Mouse (Mus musculus) right cerebral cortex, postnatal 25 days (tissue): ENCODE data around the gene Ssna1.

Experiments used
- DNase-seq: peaks from one replicate; pipeline ENCODE4 v3.0.0; 2022

Gene Ssna1

GRCm38 (mm10) chr2:25289651-25290050 lies 17.4 kb upstream of the Ssna1 start, which contains the start of gene Lrrc26:
TSS of gene Lrrc26 (plus strand) at chr2:25289915.
- peak; percentile 14 for DNase-seq

DNA sequence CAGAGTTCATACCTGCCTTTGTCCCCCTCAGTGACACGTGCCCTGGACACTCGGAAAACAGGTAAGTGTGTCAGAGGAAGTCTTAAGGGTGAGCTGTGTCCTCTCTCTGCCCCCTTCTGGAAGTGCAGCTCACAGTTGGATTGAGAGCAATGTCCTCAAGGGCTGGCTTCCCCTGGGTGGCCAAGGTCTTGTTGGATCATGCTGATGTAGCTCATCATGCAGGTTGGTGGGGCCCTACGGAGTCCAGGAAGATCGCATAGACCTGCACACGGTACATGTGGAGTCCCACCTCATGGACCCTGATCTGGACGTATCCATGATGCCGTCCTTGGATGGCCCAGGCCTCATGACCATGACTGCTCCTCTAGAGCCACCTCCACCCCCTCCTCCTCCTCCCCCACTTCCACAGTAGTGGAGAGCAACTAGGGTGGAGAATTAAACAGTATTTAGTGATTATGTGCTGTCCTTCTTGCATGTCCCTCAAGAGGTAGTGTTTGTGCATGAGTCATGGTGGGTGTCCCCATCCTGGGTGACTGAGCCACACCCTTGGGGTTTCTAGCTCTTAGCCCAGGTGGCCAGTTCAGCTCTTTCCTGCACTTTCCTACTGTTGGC lies 16.6 kb upstream of the Ssna1 start:
- no peak for DNase-seq

- peak; percentile 19 for DNase-seq
These were observed 15.8 kb upstream of the Ssna1 start, which contains the start of gene Tmem210 for GRCm38 (mm10) chr2:25287927-25288649. TSS of gene Tmem210 (plus strand) at chr2:25288145.

DNA sequence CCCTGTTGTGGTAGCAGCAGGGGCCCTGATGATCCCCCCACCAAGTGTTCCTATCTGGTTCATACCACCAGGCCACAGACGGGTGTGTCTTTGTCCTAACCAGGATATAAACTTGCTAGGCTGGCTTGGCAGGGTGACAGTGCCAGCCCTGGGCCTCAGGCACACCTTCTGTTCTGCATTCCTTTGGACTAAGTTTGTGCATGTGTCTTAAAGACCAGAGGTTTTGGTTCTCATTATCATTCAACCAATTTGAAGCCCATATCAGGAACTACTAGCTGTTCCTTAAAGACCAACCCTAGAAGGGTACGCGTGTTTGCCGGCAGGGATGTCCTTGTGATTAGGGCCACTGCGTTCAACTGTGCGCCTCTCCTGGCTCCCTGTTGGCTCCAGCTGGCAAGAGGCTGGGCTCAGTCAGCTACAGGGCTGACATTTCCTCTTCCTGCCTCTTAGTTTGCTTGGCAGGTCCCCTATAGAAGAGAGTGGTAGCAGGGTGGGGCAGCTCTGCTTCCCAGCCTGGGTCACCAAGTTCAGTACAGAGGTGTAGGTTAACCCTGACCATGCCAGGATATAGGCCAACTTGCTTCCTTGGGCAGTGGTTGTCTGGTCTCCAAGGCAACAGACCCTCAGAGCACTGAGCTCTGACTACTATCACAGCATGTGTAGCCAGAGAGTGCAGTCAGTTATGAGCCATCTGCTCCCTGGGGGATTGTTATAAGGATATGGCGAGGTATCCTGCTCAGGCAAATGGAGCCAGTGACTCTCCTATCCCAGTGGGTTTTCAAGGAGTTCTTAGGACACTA lies 14.8 kb upstream of the Ssna1 start:
- peak; percentile 15 for DNase-seq

DNA sequence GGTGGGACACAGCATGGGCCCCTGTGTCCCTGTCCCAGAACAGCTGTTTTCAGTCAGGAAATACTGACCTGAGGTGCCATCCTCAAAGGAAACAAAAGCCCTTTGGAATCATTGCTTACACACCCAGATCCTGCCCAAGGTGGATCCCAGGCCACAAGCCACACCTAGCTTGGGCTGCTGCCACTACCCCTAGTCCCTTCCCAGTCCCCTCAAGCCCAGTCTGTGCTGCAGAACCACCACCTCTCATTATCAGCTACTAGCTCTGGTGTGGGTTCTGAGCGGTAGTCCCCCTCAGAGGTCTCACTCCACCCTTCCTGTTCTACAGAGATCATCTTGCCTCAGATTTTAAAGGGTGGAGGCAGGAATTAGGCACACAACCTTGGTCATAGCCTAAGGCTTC lies 14.1 kb upstream of the Ssna1 start:
- peak; percentile 11 for DNase-seq

- no peak for DNase-seq
These were observed 13.3 kb upstream of the Ssna1 start for GRCm38 (mm10) chr2:25285551-25285950.

DNA sequence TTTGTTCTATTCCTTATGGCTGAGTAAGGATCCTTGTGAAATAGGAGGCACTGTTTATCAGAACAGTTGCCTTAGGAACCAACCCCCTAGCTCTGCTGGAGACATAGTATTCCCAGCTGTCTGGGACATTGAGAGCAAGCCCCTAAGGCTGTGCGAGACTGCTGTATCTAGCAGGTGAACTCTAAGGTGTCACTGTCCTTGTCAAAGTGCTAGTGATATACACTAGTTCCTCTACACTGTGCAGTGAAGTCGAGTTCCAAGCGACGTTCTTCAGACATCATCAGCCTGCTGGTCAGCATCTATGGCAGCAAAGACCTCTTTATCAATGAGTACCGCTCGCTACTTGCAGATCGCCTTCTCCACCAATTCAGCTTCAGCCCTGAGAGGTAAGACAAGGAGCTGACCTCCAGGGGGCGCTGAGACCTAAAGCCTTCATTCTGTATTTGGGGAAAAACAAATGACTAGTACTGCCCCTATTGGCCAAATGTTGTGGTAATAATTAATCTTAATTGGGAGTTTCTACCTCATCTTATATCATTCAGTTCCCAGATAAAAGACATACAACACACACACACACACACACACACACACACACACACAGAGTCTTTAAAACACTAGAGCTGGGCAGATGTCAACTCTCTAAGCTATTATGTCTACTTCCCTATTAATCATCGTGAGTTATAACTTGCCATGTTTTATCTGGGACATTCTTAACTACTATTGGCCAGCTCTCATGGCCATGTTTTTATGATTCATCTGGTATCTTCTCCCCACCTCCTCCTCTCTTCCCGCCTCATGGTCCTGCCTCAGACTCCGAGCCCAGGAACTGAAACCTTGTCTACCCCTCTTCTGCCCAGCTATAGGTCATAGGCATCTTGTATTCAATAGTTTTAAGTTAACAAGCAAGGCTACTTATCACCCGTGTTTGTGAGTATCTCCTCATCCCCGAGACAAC lies 7.0 kb upstream of the Ssna1 start:
- DNase-seq, result no peak

- no peak for DNase-seq
These were observed 772 bp upstream of the Ssna1 start for GRCm38 (mm10) chr2:25273010-25273409.

DNA sequence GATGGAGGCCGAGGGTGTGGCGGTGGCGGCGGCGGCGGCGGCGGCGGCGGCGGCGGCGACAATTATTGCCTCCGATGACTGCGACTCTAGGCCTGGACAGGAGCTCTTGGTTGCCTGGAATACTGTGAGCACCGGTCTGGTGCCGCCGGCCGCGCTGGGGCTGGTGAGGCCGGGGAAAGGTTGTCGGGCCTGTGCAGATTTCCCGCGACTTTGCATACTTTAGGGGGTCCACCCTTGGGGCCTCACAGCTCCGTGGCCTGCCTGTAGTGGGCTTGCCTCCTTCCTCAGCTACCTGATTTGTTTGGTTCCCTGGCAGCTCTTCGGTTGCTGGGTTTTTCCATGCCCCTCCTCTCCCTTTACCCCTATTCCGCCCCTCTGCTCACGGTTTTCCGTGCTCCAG lies 277 bp upstream of the Ssna1 start:
- no peak for DNase-seq

GRCm38 (mm10) chr2:25267746-25268309 lies 4.4 kb downstream of the Ssna1 start:
- no peak for DNase-seq

DNA sequence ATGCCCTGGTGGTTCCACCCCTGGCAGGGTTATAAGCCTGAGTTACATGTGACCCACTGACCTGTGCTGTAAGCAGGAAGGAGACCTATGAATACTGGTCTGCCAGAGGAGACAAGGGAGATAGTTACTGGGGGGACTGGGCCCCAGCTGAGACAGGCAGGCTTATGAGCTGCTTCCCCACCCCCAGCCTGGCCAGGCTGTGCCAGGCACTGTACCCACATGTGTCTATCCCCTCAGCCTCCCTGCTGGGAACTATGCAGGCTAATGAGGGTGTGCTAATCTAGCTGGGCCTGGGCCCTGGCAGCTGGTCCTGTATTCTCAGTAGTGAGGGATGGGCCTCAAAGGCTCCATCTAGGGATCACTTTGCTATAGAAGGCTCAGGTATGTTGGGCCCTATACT lies 5.0 kb downstream of the Ssna1 start:
- DNase-seq, result no peak

- DNase-seq, result no peak
These were observed 5.5 kb downstream of the Ssna1 start for GRCm38 (mm10) chr2:25266720-25267119.

DNA sequence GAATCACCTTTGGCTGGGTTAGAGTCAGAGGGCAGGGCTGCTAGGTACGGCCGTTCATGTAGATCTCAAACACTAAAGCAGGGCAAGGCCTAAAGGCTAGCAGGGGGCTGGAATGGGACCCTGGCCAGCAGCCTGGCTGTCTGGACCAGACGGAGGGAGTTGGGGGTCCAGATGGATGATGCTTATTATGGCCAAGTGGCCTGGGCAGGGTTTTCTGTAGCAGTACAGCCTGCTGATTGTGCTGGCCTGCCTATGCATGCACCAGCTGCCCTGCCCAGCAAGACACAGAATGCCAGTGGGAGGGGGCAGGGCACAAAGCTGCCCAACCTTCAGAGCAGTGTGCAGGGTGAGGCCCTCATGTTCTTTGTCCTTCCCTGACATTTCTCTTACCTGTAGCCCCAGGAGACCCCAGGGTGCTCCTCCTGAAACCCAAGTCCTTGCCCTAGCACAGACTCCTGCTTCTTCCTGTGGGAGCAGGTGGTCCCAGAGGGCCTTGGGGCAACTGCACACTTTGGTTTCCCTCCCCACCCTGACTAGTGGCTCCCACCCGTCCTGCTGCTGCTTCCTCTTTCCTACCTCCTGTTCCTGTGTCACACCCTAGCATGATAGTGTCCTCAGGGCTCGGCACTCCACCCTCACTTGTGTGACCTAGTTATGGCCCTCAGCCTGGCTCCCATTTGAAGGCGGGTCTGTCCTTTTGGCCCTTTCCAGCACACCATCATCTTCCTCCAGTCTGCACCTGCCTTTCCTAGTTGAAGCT lies 6.2 kb downstream of the Ssna1 start:
- DNase-seq, result no peak

DNA sequence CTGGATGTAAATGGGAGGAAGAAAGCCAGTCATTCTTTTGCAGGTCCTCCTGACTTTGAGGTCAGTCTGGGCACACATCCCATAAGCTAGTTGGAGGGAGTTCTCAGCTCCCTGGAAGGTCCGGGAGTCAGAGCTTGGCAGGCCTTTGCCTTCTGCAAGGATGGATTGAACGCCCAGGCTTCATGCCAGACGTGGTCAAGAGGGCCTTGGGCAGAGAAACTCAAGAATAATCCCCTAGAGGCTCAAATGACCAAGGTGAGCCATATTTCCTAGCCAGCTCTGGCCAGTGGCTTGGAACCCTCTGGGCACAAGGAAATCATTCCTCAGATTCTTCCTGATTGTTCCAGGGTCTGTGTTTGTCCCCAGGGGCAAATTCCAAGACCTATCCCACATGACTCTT lies 7.4 kb downstream of the Ssna1 start:
- DNase-seq, result no peak

DNA sequence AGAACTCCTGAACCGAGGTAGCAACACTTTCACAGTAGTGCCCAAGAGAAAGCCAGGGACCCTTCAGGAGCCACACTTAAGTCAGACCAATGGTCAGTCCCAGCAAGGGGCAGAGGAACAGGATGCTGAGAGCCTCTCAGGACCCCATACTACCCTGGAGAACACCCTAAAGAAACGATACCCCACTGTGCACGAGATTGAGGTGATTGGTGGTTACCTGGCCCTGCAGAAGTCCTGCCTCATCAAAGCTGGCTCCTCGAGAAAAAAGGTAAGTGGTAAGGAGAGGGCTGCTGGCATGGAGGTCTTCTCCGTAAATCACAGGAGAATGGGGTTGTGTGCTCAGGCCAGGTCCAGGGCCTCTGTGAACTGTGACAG lies 8.0 kb downstream of the Ssna1 start:
- DNase-seq, result no peak

GRCm38 (mm10) chr2:25263623-25264285 lies 8.5 kb downstream of the Ssna1 start:
- no peak for DNase-seq

DNA sequence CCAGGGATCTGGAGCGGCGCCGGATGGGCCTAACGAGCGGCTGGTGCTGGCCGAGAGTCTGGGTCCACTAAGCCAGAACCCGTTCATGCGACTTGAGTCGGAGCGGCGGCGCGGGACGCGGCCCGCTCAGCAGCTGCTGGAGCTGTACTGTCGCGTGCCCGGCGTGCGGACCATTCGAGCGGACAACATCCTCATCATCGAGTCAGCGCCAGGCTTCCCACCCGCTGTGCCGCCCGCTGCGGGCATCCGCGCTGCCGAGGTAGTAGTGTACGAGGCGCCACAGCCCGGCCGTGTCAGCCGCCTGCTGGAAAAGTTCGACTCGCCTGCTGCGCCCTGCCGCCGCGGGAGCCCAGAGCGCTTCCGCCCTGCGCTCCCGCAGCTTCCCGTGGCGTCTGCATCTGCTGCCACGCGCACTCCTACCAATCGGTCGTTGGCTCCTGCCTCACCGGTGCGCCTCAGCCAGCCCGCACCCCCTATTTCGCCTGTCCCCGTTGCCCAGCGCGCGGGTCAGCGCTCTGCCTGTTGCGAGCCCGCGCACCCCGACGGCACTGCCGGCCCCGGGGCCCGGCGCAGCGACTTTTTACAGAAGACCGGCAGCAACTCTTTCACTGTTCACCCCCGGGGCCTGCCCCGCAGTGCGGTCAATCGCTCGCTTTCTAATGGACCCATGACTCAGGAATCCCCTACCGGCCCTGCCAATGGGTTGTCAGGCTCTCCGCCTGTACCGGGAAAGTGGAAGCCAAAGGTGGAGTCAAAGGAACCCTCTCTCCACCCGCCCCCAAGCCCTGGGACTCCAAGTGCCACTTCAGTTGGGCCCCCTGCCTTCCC lies 9.2 kb downstream of the Ssna1 start:
- DNase-seq, result peak; percentile 61

- DNase-seq, result peak; percentile 91
These were observed 9.9 kb downstream of the Ssna1 start, which contains the start of gene Tprn for GRCm38 (mm10) chr2:25262291-25262767. TSS of gene Tprn (plus strand) at chr2:25262618.

GRCm38 (mm10) chr2:25261870-25262269 lies 10.4 kb downstream of the Ssna1 start:
- no peak for DNase-seq

DNA sequence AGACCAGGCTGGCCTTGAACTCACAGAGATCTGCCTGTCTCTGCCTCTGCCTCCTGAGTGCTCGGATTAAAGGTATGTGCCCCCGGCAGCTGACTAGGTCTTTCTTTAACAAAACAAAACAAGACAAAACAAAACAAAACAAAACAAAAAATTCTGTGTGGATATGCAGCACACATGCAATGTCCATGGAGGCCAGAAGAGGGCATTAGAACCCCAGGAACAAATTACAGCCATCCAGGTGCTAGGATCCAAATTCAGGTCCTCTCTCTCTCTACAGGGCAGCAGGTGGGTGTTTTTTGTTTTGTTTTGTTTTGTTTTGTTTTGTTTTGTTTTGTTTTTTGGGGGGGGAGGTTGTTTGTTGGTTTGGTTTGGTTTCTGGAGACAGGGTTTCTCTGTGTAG lies 13.4 kb downstream of the Ssna1 start:
- DNase-seq, result no peak
